Mouse (Mus musculus) myocyte (in vitro differentiated cells): ENCODE data around the gene Osbpl11.

Source experiments
- E2F4 ChIP-seq: IDR thresholded peaks from one replicate; pipeline ENCODE4 v1.6.1; 2011; ENCODE audit warnings: mild to moderate bottlenecking, control low read depth, moderate library complexity; ENCODE audit not compliant: insufficient read depth
- MAX ChIP-seq: IDR thresholded peaks from one replicate; pipeline ENCODE4 v1.6.1; 2011; ENCODE audit warnings: low read depth, mild to moderate bottlenecking, control low read depth
- MYOG ChIP-seq, 3 experiments: IDR thresholded peaks; one replicate each; pipeline ENCODE4 v1.6.1; 2011; ENCODE audit warnings: control low read depth in 2 of 3, low read depth in 2 of 3, mild to moderate bottlenecking in 2 of 3; ENCODE audit not compliant: insufficient read length in 2 of 3, control insufficient read depth in 1 of 3, insufficient read depth in 1 of 3
- POLR2A ChIP-seq: IDR thresholded peaks from one replicate; pipeline ENCODE4 v1.6.1; 2011; ENCODE audit warnings: low read depth, mild to moderate bottlenecking, control low read depth, moderate library complexity; ENCODE audit not compliant: insufficient read length
- POLR2AphosphoS2 ChIP-seq: IDR thresholded peaks from one replicate; pipeline ENCODE4 v1.6.1; 2011; ENCODE audit warnings: low read depth, control low read depth; ENCODE audit not compliant: insufficient read length
- REST ChIP-seq: IDR thresholded peaks from one replicate; pipeline ENCODE4 v1.6.1; 2011; ENCODE audit warnings: mild to moderate bottlenecking, control low read depth, moderate library complexity; ENCODE audit not compliant: insufficient read depth, insufficient read length
- SRF ChIP-seq: IDR thresholded peaks from one replicate; pipeline ENCODE4 v1.6.1; 2011; ENCODE audit warnings: low read depth; ENCODE audit not compliant: control insufficient read depth, insufficient read length
- TCF12 ChIP-seq: IDR thresholded peaks from one replicate; pipeline ENCODE4 v1.6.1; 2011; ENCODE audit warnings: mild to moderate bottlenecking, control low read depth; ENCODE audit not compliant: poor library complexity, insufficient read depth, severe bottlenecking
- TCF3 ChIP-seq: IDR thresholded peaks from one replicate; pipeline ENCODE4 v1.6.1; 2011; ENCODE audit warnings: low read depth, control low read depth; ENCODE audit not compliant: insufficient read length
- USF1 ChIP-seq: IDR thresholded peaks from one replicate; pipeline ENCODE4 v1.6.1; 2011; ENCODE audit warnings: low read depth, mild to moderate bottlenecking, control low read depth, moderate library complexity

DNA sequence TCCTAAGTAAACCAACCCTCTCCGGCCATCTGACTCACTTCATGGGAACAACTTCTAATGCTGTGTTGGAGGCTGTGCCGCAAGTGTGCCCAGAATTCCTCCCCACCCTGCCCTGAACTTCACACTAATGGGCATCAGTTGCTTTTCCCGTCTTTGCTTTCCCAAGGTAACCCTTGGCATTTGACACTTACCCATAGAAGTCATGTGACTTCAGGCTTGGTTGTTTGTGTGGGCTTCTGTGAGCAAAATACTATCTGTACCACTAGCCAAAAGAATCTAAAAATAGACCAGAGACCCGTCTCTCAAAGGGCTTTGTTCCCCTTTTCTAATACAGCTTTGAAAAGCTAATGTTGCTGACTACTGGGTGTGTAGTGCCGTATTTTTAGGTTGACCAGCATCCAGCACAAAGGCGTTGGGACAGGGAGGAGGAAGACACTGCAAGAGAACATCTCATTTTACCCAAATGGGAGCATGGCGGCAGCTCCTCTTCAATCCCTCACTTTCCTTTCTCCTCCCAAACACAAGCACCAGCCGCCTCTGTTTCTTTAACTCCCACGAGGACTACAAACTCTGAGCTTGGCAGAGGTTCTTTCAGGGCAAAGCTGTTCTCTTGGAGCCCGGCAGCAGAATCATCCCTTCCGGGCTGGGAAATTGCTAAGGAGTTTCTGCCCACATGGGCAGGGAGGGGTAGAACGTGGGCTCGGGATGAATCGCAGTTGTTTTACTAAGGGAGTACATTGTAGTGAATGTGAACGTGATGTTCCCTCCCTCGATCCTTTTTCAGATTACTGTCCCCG is 6.4 kb upstream of the Osbpl11 start:
- TF ChIP-seq TCF12 (no peak), USF1 (peak; percentile 57), POLR2A (no peak), MAX (no peak), SRF (no peak), MYOG (IDR thresholded peaks at IDR 0.05; ENCODE audit: control insufficient read depth in 1 of 3, insufficient read depth in 1 of 3, insufficient read length in 2 of 3, low read depth in 2 of 3) (no peak), POLR2AphosphoS2 (no peak), E2F4 (no peak), TCF3 (no peak), REST (no peak)
